Mouse (Mus musculus) embryonic facial prominence, embryonic 14.5 days (tissue): Measurements from ENCODE around the gene Fstl3. TPM values are rescaled to one million over a fixed set of nuclear protein-coding genes. Genes with fewer than 3 reads are reported as not detected.

Experiments used
- ATAC-seq: fragments of 200-750 bp; cut with Nextera tagmentation; 2 replicates; pipeline ENCODE4 v1.8.0; 2017; ENCODE audit warnings: low read depth, moderate number of reproducible peaks, moderate TSS enrichment
- DNase-seq: peaks from one replicate; pipeline ENCODE4 v3.0.0-alpha.2; 2015; ENCODE audit warnings: low spot score
- H3K27ac ChIP-seq: fragments of 300-500 bp; sonication (generic); replicated peaks from 2 replicates; pipeline ENCODE4 v1.5.1; 2014; ENCODE audit warnings: low read depth, mild to moderate bottlenecking, low read length, moderate library complexity
- H3K27me3 ChIP-seq: fragments of 300-500 bp; sonication (generic); replicated peaks from 2 replicates; pipeline ENCODE4 v1.6.1; 2014; ENCODE audit warnings: low read length; ENCODE audit not compliant: control insufficient read depth, insufficient read depth
- H3K36me3 ChIP-seq: fragments of 300-500 bp; sonication (generic); 2 replicates; pipeline ENCODE4 v1.6.1; 2014; ENCODE audit warnings: low read length, mixed read lengths; ENCODE audit not compliant: control insufficient read depth, insufficient read depth
- H3K4me1 ChIP-seq: fragments of 300-500 bp; sonication (generic); 2 replicates; pipeline ENCODE4 v1.6.1; 2014; ENCODE audit warnings: antibody characterized with exemption, low read length; ENCODE audit not compliant: control insufficient read depth, insufficient read depth
- H3K4me2 ChIP-seq: fragments of 300-500 bp; sonication (generic); 2 replicates; pipeline ENCODE4 v1.6.1; 2014; ENCODE audit warnings: low read depth, mild to moderate bottlenecking, low read length, moderate library complexity, mixed read lengths
- H3K4me3 ChIP-seq: fragments of 300-500 bp; sonication (generic); 2 replicates; pipeline ENCODE4 v1.5.1; 2014; ENCODE audit warnings: low read depth, mild to moderate bottlenecking, low read length
- H3K9ac ChIP-seq: fragments of 300-500 bp; sonication (generic); 2 replicates; pipeline ENCODE4 v1.6.1; 2014; ENCODE audit warnings: low read depth, mild to moderate bottlenecking, low read length, moderate library complexity, mixed read lengths
- H3K9me3 ChIP-seq: fragments of 300-500 bp; sonication (generic); 2 replicates; pipeline ENCODE4 v1.6.1; 2016; ENCODE audit warnings: low read length; ENCODE audit not compliant: control insufficient read depth
- WGBS: fragments of 180-500 bp; shearing (Covaris S2); extraction: QIAGEN DNeasy Blood & Tissue Kit; methylation state at CpG from one replicate; pipeline ENCODE4 v1.1.7; 2014; 5-methylcytosine and 5-hydroxymethylcytosine counted together
- polyA plus RNA-seq: library from polyadenylated mRNA; unstranded; fragments of >200 nt; fragmentation: Nextera tagmentation; extraction: Ambion mirVana; gene quantifications from 2 replicates; pipeline ENCODE4 v1.2.1, GENCODE M21; 2014

The Fstl3 gene
- polyA plus RNA-seq, 1 experiment from 2014 or later = 10.7 TPM

DNA sequence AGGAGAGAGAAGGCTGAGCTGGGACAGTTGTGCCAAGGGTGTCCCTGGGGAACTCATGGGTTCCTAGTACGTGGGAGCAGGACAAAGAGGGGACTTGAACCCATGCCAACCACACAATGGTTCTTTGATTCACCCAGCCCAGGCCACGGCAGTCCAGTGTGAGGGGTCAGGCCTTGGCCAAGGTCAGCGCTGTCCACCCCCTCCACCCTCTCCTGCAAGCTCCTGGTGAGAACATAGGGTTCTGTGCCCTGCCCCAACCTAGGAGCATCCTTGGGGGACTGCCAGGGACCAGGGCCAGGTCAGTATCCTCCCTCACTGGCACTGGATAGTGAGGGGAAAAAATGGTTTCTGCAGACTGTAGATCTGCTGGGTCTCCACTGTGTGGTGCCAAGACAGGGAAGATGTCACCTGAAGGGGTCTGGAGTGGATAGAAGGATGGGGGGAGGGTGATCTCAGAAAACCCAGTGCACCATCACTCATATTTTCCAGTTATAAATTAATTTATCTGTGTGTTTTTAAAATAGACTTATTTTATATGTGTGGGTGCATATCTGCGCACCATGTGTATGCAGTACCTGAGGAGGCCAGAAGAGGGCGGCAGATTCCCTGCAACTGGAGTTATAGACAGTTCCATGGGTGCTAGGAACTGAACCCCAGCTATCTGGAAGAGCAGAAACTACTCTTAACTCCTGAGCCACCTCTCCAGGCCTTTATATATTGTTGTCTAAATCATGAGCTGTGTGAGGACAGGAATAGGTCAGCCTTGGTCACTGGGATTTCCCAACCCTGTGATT lies 2.4 kb upstream of the Fstl3 start:
- no peak for DNase-seq
- Histone ChIP-seq H3K4me3 (no peak overlapping the region), H3K9me3 (peaks cover 7% of the 10 kb centered on the region), H3K4me2 (no peak overlapping the region), H3K9ac (no peak overlapping the region), H3K36me3 (no peaks in the 10 kb centered on the region), H3K27me3 (peaks cover 11% of the 10 kb centered on the region; the same call in 1 of the 2 replicates), H3K27ac (no peak overlapping the region), H3K4me1 (peaks cover 11% of the 10 kb centered on the region; the same call in 1 of the 2 replicates)
- 71% methylated on average over 4 of the region's 5 CpGs for WGBS
- ATAC-seq = no peak

DNA sequence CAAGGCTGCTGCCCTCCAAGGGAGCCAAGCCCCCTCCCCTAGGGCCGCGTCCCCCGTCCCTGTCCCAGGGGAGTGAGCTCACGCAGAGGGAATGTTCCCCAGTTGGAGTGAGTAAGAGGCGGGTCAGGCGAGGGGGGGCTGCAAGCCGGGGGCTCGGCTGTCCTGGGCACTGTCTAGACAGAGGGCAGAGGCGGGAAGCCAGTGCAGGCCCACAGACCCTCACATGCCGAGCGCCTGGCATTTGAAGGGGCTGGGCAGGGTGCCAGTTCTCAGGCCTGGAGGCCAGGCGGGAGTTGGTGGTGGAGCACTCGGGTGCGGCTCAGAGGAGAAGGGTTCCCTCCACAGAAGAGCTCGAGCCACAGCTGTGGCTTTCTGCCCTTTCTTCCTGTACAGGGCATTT lies 934 bp downstream of the Fstl3 start:
- peak overlapping the region; percentile 79 for H3K4me2 ChIP-seq
- WGBS = 9% methylated on average over 15 of the region's 15 CpGs
- H3K27ac ChIP-seq = 0 out of 2 replicates have a peak overlapping the region, but pooled peaks have one; percentile 39
- H3K27me3 ChIP-seq = peaks cover 19% of the 10 kb centered on the region; the same call in 1 of the 2 replicates
- peaks cover 23% of the 10 kb centered on the region; the same call in 1 of the 2 replicates for H3K4me1 ChIP-seq
- H3K9ac ChIP-seq = peak overlapping the region; percentile 69; the same call in 1 of the 2 replicates
- DNase-seq (peak; percentile 72), ATAC-seq (no peak)
- no peaks in the 10 kb centered on the region for H3K36me3 ChIP-seq
- peaks cover 4% of the 10 kb centered on the region; the same call in 1 of the 2 replicates for H3K9me3 ChIP-seq
- H3K4me3 ChIP-seq = peak overlapping the region; percentile 49; the same call in 1 of the 2 replicates

- DNase-seq (no peak), ATAC-seq (no peak)
- Histone ChIP-seq H3K4me1 (peaks cover 23% of the 10 kb centered on the region; the same call in 1 of the 2 replicates), H3K36me3 (no peaks in the 10 kb centered on the region), H3K9me3 (peaks cover 4% of the 10 kb centered on the region; the same call in 1 of the 2 replicates), H3K9ac (no peak overlapping the region), H3K4me2 (no peak overlapping the region), H3K27ac (no peak overlapping the region), H3K4me3 (no peak overlapping the region), H3K27me3 (peaks cover 19% of the 10 kb centered on the region; the same call in 1 of the 2 replicates)
- 0% methylated on average over 2 of the region's 2 CpGs for WGBS
These were observed 2.1 kb downstream of the Fstl3 start for GRCm38 (mm10) chr10:79779193-79779592.

- peak; percentile 91 for ATAC-seq
- Histone ChIP-seq H3K27ac (no peak overlapping the region), H3K4me3 (peak overlapping the region; percentile 45), H3K27me3 (peaks cover 19% of the 10 kb centered on the region; the same call in 1 of the 2 replicates), H3K4me2 (peak overlapping the region; percentile 82), H3K4me1 (peaks cover 23% of the 10 kb centered on the region; the same call in 1 of the 2 replicates), H3K9ac (peak overlapping the region; percentile 48), H3K36me3 (no peaks in the 10 kb centered on the region), H3K9me3 (peaks cover 2% of the 10 kb centered on the region; the same call in 1 of the 2 replicates)
- DNase-seq = peak; percentile 96
- 3% methylated on average over 45 of the region's 55 CpGs for WGBS
These were observed 3.0 kb downstream of the Fstl3 start for GRCm38 (mm10) chr10:79779784-79780663.

GRCm38 (mm10) chr10:79780664-79781015 lies 3.6 kb downstream of the Fstl3 start:
- Histone ChIP-seq H3K4me1 (peaks cover 23% of the 10 kb centered on the region; the same call in 1 of the 2 replicates), H3K9ac (peak overlapping the region; percentile 48; the same call in 1 of the 2 replicates), H3K4me2 (peak overlapping the region; percentile 82), H3K27me3 (peaks cover 19% of the 10 kb centered on the region; the same call in 1 of the 2 replicates), H3K27ac (no peak overlapping the region), H3K9me3 (no peaks in the 10 kb centered on the region), H3K4me3 (peak overlapping the region; percentile 45), H3K36me3 (no peaks in the 10 kb centered on the region)
- ATAC-seq (peak; percentile 74), DNase-seq (no peak)
- WGBS = 3% methylated on average over 12 of the region's 13 CpGs

DNA sequence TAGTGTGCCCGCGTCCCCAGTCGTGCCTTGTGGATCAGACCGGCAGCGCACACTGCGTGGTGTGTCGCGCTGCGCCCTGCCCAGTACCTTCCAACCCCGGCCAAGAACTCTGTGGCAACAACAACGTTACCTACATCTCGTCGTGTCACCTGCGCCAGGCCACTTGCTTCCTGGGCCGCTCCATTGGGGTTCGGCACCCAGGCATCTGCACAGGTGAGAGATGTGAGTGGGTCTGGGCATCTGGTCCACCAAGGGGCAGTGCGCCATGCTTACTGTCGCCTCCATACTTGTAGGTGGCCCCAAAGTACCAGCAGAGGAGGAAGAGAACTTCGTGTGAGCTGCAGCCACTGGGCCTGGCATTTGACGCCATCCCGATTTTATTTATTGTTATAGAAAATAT lies 4.1 kb downstream of the Fstl3 start:
- H3K4me3 ChIP-seq = peak overlapping the region; percentile 45; the same call in 1 of the 2 replicates
- H3K4me1 ChIP-seq = peaks cover 23% of the 10 kb centered on the region; the same call in 1 of the 2 replicates
- H3K27ac ChIP-seq = no peak overlapping the region
- H3K9ac ChIP-seq = no peak overlapping the region
- H3K27me3 ChIP-seq = peaks cover 19% of the 10 kb centered on the region; the same call in 1 of the 2 replicates
- WGBS = 36% methylated on average over 21 of the region's 21 CpGs
- DNase-seq = no peak
- H3K9me3 ChIP-seq = no peaks in the 10 kb centered on the region
- no peaks in the 10 kb centered on the region for H3K36me3 ChIP-seq
- ATAC-seq = no peak; the same call in 1 of the 2 replicates
- peak overlapping the region; percentile 82 for H3K4me2 ChIP-seq

DNA sequence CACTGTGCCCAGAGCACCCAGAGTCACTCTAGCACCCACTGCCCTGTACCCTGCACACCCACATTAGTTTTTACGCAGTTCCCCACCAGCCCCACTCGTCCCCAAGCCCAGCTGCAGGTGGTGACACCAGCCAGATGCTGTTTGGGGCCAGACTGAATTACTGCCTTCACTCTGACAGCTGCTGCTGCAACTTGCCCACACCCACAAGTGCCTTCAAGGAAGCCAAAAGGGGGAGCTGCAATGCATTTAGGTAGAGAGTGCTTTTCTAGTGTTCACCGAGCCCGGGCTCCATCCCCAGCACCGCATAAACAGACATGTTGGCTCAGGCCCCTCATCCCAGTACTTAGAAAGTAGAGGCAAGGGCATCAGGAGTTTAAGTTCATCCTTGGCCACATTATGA lies 4.9 kb downstream of the Fstl3 start:
- Histone ChIP-seq H3K27me3 (peaks cover 19% of the 10 kb centered on the region; the same call in 1 of the 2 replicates), H3K27ac (no peak overlapping the region), H3K4me2 (no peak overlapping the region), H3K4me1 (peaks cover 21% of the 10 kb centered on the region; the same call in 1 of the 2 replicates), H3K9ac (no peak overlapping the region), H3K36me3 (no peaks in the 10 kb centered on the region), H3K9me3 (no peaks in the 10 kb centered on the region), H3K4me3 (no peak overlapping the region)
- DNase-seq = no peak
- no peak for ATAC-seq
- WGBS = 52% methylated on average over 5 of the region's 5 CpGs

DNA sequence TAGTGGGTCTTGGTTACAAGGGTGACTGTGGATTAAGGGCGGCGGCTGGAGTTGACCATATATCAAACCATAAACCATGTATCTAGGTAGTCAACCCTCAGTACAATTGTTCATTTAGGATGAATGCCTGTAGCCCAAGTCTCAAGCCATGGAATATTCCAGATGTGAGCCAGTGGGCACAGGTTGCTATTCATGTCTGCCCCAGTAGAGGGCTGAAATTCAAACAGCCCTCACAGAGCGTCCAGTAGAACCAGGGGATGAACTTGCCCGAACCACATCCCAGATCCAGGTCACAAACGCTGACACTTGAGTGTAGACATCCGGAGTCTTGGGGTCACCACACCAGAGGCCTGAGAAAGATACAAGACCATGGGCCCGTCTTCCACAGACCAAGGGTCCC lies 6.0 kb downstream of the Fstl3 start:
- DNase-seq (no peak), ATAC-seq (no peak)
- peaks cover 15% of the 10 kb centered on the region; the same call in 1 of the 2 replicates for H3K4me1 ChIP-seq
- no peak overlapping the region for H3K4me3 ChIP-seq
- no peaks in the 10 kb centered on the region for H3K36me3 ChIP-seq
- 61% methylated on average over 7 of the region's 7 CpGs for WGBS
- H3K9ac ChIP-seq = no peak overlapping the region
- no peaks in the 10 kb centered on the region for H3K9me3 ChIP-seq
- H3K4me2 ChIP-seq = no peak overlapping the region
- H3K27me3 ChIP-seq = peaks cover 19% of the 10 kb centered on the region; the same call in 1 of the 2 replicates
- H3K27ac ChIP-seq = no peak overlapping the region
